Mouse (Mus musculus) neural tube, embryonic 14.5 days (tissue): Measurements from ENCODE around the gene Il12rb2. TPM values are rescaled to one million over a fixed set of nuclear protein-coding genes. Genes with fewer than 3 reads are reported as not detected.

Source experiments
- ATAC-seq: fragments of 200-750 bp; cut with Nextera tagmentation; 2 replicates; pipeline ENCODE4 v1.8.0; 2017; ENCODE audit warnings: low read depth, mild to moderate bottlenecking, moderate TSS enrichment, moderate library complexity
- H3K27ac ChIP-seq: fragments of 300-500 bp; sonication (generic); 2 replicates; pipeline ENCODE4 v1.5.1; 2014; ENCODE audit warnings: low read depth, mild to moderate bottlenecking, control low read depth, low read length, moderate library complexity, mixed read lengths
- H3K27me3 ChIP-seq: fragments of 300-500 bp; sonication (generic); 2 replicates; pipeline ENCODE4 v1.6.1; 2014; ENCODE audit warnings: low read length; ENCODE audit not compliant: control insufficient read depth, insufficient read depth
- H3K36me3 ChIP-seq: fragments of 300-500 bp; sonication (generic); 2 replicates; pipeline ENCODE4 v1.6.1; 2014; ENCODE audit warnings: low read length, mixed read lengths; ENCODE audit not compliant: control insufficient read depth, insufficient read depth
- H3K4me1 ChIP-seq: fragments of 300-500 bp; sonication (generic); 2 replicates; pipeline ENCODE4 v1.6.1; 2014; ENCODE audit warnings: low read length; ENCODE audit not compliant: control insufficient read depth, insufficient read depth
- H3K4me2 ChIP-seq: fragments of 300-500 bp; sonication (generic); 2 replicates; pipeline ENCODE4 v1.6.1; 2014; ENCODE audit warnings: mild to moderate bottlenecking, low read depth, low read length, control low read depth
- H3K4me3 ChIP-seq: fragments of 300-500 bp; sonication (generic); 2 replicates; pipeline ENCODE4 v1.5.1; 2014; ENCODE audit warnings: low read depth, low read length, control low read depth, mixed read lengths
- H3K9ac ChIP-seq: fragments of 300-500 bp; sonication (generic); replicated peaks from 2 replicates; pipeline ENCODE4 v1.6.1; 2014; ENCODE audit warnings: low read depth, mild to moderate bottlenecking, control low read depth, low read length, mixed read lengths
- H3K9me3 ChIP-seq: fragments of 300-500 bp; sonication (generic); 2 replicates; pipeline ENCODE4 v1.6.1; 2016; ENCODE audit warnings: low read length; ENCODE audit not compliant: control insufficient read depth
- WGBS: fragments of 180-500 bp; shearing (Covaris S2); extraction: QIAGEN DNeasy Blood & Tissue Kit; methylation state at CpG from one replicate; pipeline ENCODE4 v1.1.7; 2014; 5-methylcytosine and 5-hydroxymethylcytosine counted together
- polyA plus RNA-seq: library from polyadenylated mRNA; unstranded; fragments of >200 nt; fragmentation: Nextera tagmentation; extraction: Ambion mirVana; gene quantifications from 2 replicates; pipeline ENCODE4 v1.2.1, GENCODE M21; 2014

The Il12rb2 gene
- polyA plus RNA-seq, 1 experiment from 2014 or later: 0.11 TPM

GRCm38 (mm10) chr6:67264935-67265334 lies 111.1 kb downstream of the Il12rb2 start:
- ATAC-seq: no peak
- Histone ChIP-seq H3K4me1 (peaks cover 11% of the 10 kb centered on the region), H3K4me2 (no peak overlapping the region), H3K36me3 (no peaks in the 10 kb centered on the region), H3K4me3 (no peak overlapping the region), H3K9me3 (no peaks in the 10 kb centered on the region), H3K27ac (no peak overlapping the region), H3K27me3 (no peaks in the 10 kb centered on the region; the same call in 1 of the 2 replicates), H3K9ac (no peak overlapping the region)
- 94% methylated on average over 7 of the region's 7 CpGs for whole genome bisulfite sequencing

DNA sequence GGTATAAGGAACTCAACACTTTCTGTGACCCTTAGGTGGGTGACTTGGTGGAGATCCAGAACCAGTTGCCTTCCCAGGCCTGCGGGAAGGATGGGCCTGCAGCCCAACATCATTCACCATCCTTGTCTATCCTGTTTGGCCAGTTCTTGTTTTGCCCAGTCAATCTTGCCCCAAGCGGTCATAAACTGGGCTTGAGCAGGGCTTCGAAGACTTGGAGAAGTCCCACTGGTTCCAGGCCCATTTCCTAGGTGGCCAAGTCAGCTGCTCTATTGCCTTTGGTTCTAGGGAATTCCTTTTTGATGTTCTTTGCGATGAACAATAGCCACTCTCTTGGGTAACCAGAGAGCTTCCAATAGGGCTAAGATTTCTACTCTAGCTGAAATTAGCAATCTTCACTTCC lies 124.9 kb downstream of the Il12rb2 start:
- 95% methylated on average over 4 of the region's 4 CpGs for WGBS
- no peak overlapping the region for H3K9ac ChIP-seq

DNA sequence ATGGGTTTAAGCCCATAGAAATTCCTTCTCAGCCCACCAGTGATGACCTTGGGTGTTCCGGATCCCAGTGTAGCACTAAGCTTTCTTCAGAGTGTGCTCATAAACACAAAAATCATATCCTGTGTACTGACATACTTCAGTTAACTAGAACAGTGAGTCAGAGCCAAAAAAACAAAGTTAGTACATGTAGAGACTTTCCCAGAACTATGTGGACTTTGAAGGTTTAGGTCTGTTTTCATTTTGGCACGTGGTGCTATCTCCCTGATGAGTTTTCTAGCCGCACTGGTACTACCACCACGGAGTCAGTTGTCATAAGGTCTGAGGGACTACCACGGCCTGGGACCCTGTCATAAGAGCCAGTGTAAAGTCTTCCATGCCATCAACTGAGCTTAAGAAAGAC lies 131.5 kb downstream of the Il12rb2 start:
- ATAC-seq: no peak
- Histone ChIP-seq H3K9me3 (no peaks in the 10 kb centered on the region), H3K4me2 (no peak overlapping the region), H3K36me3 (no peaks in the 10 kb centered on the region), H3K27me3 (no peaks in the 10 kb centered on the region), H3K27ac (no peak overlapping the region), H3K9ac (no peak overlapping the region), H3K4me1 (no peaks in the 10 kb centered on the region), H3K4me3 (no peak overlapping the region)
- WGBS: 90% methylated on average over 5 of the region's 5 CpGs

More for the DNA sequence above, 124.9 kb downstream of the Il12rb2 start:
- no peak overlapping the region for H3K4me3 ChIP-seq
- H3K27me3 ChIP-seq: no peaks in the 10 kb centered on the region
- H3K9me3 ChIP-seq: no peaks in the 10 kb centered on the region
- no peak for ATAC-seq
- H3K4me2 ChIP-seq: no peak overlapping the region
- no peaks in the 10 kb centered on the region for H3K4me1 ChIP-seq
- no peak overlapping the region for H3K27ac ChIP-seq
- H3K36me3 ChIP-seq: no peaks in the 10 kb centered on the region

- WGBS: 96% methylated on average over 7 of the region's 7 CpGs
- no peak overlapping the region for H3K4me2 ChIP-seq
Observed at GRCm38 (mm10) chr6:67243765-67244420, 132.1 kb downstream of the Il12rb2 start.

More at GRCm38 (mm10) chr6:67243765-67244420, 132.1 kb downstream of the Il12rb2 start:
- Histone ChIP-seq H3K27ac (no peak overlapping the region), H3K36me3 (no peaks in the 10 kb centered on the region), H3K9me3 (no peaks in the 10 kb centered on the region), H3K27me3 (no peaks in the 10 kb centered on the region), H3K9ac (no peak overlapping the region), H3K4me1 (no peaks in the 10 kb centered on the region), H3K4me3 (no peak overlapping the region)
- ATAC-seq: no peak

Other genes with a start within 250 kb of the Il12rb2 start
- 305 and 382 TPM in 2 replicates for gene Serbp1, start 138.0 kb downstream of the Il12rb2 start, polyA plus RNA-seq
- not detected in 2 replicates for gene Il23r, start 115.7 kb upstream of the Il12rb2 start, polyA plus RNA-seq
- 0.55 and 0.64 TPM in 2 replicates for gene Tacstd2, start 159.6 kb upstream of the Il12rb2 start, polyA plus RNA-seq